Comparison of ENCODE assay signal across 17 mouse cellular contexts in the genomic region with DNA sequence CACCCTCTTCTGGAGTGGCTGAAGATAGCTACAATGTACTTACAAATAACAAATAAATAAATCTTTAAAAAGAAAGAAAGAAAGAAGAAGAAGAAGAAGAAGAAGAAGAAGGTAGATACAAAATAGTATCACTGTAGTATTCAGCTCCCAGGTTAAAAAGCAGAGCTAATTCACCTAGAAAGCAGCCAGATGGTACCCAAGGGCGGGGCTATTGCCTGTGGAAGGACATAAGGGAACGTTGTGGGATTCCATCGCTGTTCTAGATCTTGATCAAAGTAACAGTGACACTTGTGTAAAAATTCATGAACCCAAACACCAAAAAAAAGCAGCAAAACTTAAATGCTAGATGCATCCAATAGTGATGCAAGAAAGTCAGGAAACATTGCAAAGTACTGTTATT.
"Had no signal": no experiment of that assay in that cellular context is flagged by ENCODE, and none has a peak within 500 bp of the region (broad histone marks: within the 10 kb centered on the region; RNA-seq: fewer than 3 reads in every experiment).

No protein-coding gene starts in this region.

- ATAC-seq: hindbrain, postnatal 0 days; intestine, embryonic 16.5 days; liver, embryonic 12.5 days had no signal

- DNase-seq: gastrocnemius, postnatal 14 days; gastrocnemius, postnatal 36 days; heart, adult 11 months; heart, adult 2 months; heart, postnatal 14 days; heart, postnatal 36 days; kidney, adult 11 months; kidney, adult 2 months; kidney, adult 9 months; kidney, postnatal 14 days; kidney, postnatal 36 days; layer of hippocampus, adult 9-11 months; layer of hippocampus, postnatal 36 days; left cerebral cortex, postnatal 4 days had no signal
